Mouse (Mus musculus) forebrain, embryonic 16.5 days (tissue): ENCODE results near the gene Mucl3. TPM values are rescaled to one million over a fixed set of nuclear protein-coding genes. Genes with fewer than 3 reads are reported as not detected.
A peak's percentile ranks its signal among the peaks of the same experiment; 100 is the strongest.

Experiments used
- ATAC-seq: fragments of 200-750 bp; cut with Nextera tagmentation; 2 replicates; pipeline ENCODE4 v1.8.0; 2017; ENCODE audit warnings: mild to moderate bottlenecking, moderate library complexity
- H3K27ac ChIP-seq: fragments of 300-500 bp; sonication (generic); 2 replicates; pipeline ENCODE4 v1.5.1; 2014; ENCODE audit warnings: low read length, control low read depth
- H3K27me3 ChIP-seq: fragments of 300-500 bp; sonication (generic); replicated peaks from 2 replicates; pipeline ENCODE4 v1.6.1; 2014; ENCODE audit warnings: low read length; ENCODE audit not compliant: control insufficient read depth, insufficient read depth
- H3K36me3 ChIP-seq: fragments of 300-500 bp; sonication (generic); 2 replicates; pipeline ENCODE4 v1.6.1; 2014; ENCODE audit not compliant: control insufficient read depth, insufficient read depth
- H3K4me1 ChIP-seq: fragments of 300-500 bp; sonication (generic); replicated peaks from 2 replicates; pipeline ENCODE4 v1.6.1; 2014; ENCODE audit warnings: low read length; ENCODE audit not compliant: control insufficient read depth, insufficient read depth
- H3K4me2 ChIP-seq: fragments of 300-500 bp; sonication (generic); 2 replicates; pipeline ENCODE4 v1.6.1; 2014; ENCODE audit warnings: mild to moderate bottlenecking, low read length, control low read depth
- H3K4me3 ChIP-seq: fragments of 300-500 bp; sonication (generic); replicated peaks from 2 replicates; pipeline ENCODE4 v1.5.1; 2014; ENCODE audit warnings: mild to moderate bottlenecking, low read length, control low read depth
- H3K9ac ChIP-seq: fragments of 300-500 bp; sonication (generic); replicated peaks from 2 replicates; pipeline ENCODE4 v1.6.1; 2014; ENCODE audit warnings: low read depth, low read length, control low read depth
- H3K9me3 ChIP-seq: fragments of 300-500 bp; sonication (generic); 2 replicates; pipeline ENCODE4 v1.6.1; 2016; ENCODE audit warnings: low read length; ENCODE audit not compliant: control insufficient read depth
- WGBS: fragments of 180-500 bp; shearing (Covaris S2); extraction: QIAGEN DNeasy Blood & Tissue Kit; methylation state at CpG from one replicate; pipeline ENCODE4 v1.1.7; 2014; 5-methylcytosine and 5-hydroxymethylcytosine counted together
- polyA plus RNA-seq: library from polyadenylated mRNA; unstranded; fragments of >200 nt; fragmentation: Nextera tagmentation; extraction: Ambion mirVana; gene quantifications from 2 replicates; pipeline ENCODE4 v1.2.1, GENCODE M21; 2015

Gene Mucl3
- polyA plus RNA-seq, 1 experiment from 2014 or later = 0.08 TPM

DNA sequence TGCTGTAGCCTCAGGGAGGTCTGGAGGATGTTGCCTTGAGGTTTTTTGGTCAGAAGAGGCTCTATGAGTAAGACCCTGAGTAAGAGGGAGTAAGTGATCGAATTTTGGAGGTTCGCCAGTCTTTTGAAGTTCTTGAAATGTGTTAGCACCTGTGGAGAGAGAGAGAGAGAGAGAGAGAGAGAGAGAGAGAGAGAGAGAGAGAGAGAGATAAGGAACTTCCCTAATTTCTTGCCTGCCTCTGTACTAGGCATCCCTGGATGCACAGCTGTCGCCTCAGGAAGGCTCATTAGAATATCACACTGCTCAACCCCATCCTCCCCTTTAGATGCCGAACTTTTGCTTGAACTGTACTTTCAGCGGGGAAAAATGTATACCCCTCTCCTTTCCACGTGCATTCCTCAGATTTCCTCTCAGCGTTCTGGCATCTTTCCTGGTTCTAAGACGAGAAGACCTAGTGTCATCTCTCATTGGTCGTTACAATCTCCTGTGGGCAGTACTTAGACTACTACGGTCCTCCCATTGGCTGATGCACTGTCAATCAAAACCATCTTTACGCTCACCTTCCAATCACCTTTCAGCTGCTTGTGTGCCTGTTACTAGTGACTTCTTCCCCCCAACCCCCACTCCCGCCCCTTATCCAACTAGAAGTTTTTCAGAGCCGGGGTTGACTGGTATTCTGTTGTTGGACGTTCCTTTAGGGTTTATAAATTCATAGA, 4.9 kb downstream of the Mucl3 start:
- Histone ChIP-seq H3K9ac (no peak overlapping the region), H3K4me1 (no peaks in the 10 kb centered on the region), H3K4me2 (0 out of 2 replicates have a peak overlapping the region, but pooled peaks have one; percentile 21), H3K27ac (no peak overlapping the region), H3K36me3 (no peaks in the 10 kb centered on the region), H3K27me3 (0 out of 2 replicates have a peak, but pooled peaks cover 4% of the 10 kb centered on the region), H3K4me3 (no peak overlapping the region), H3K9me3 (no peaks in the 10 kb centered on the region)
- WGBS = 32% methylated on average over 14 of the region's 14 CpGs
- peak; percentile 71 for ATAC-seq

DNA sequence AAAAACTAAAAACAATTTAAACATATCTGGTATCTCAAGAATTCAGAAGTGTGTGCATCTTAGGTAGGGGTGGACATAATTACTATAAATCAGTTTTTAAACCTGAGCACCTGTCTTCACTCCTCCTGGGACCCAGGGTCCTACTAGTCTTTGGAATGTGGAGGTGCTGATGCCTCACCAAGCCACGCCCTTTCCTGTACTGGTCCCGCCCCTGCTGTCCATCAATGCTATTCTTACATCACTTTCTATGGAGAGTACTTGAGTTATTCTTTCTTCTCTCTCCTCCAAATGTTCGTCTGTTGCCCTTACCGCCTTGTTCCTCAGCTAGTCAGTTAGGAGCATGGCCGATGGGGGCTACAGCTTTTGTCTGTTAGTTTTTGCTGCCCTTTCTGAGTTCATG, 7.1 kb downstream of the Mucl3 start:
- Histone ChIP-seq H3K4me1 (no peaks in the 10 kb centered on the region), H3K4me2 (no peak overlapping the region), H3K36me3 (no peaks in the 10 kb centered on the region), H3K9ac (no peak overlapping the region), H3K4me3 (no peak overlapping the region), H3K27me3 (0 out of 2 replicates have a peak, but pooled peaks cover 4% of the 10 kb centered on the region), H3K27ac (no peak overlapping the region), H3K9me3 (no peaks in the 10 kb centered on the region)
- 29% methylated on average over 5 of the region's 5 CpGs for whole genome bisulfite sequencing
- ATAC-seq = 0 out of 2 replicates have a peak, but pooled peaks have one; percentile 25

DNA sequence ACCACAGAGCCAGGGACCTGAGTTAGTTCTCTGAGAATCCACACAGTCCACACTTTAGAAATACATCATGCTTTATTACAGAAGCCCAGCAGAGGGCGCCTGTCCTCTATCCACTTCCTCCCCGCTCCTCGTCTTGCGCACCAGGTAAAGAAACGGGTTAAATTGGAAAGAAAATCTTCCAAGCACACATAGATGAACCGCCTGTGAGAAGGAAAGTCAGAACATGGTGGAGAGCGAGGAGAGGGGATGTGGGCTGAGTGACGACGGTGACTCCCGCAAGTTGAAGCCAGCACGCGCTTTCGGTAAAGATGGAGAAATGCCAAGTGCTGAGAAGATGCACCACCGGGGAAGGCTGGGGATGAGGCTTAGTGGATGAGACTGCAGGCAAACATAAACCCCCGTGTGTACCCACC, 7.8 kb downstream of the Mucl3 start:
- WGBS = 0% methylated on average over 15 of the region's 15 CpGs
- Histone ChIP-seq H3K27me3 (0 out of 2 replicates have a peak, but pooled peaks cover 4% of the 10 kb centered on the region), H3K9me3 (no peaks in the 10 kb centered on the region), H3K27ac (no peak overlapping the region; the same call in 1 of the 2 replicates), H3K4me1 (no peaks in the 10 kb centered on the region), H3K36me3 (no peaks in the 10 kb centered on the region), H3K4me2 (peak overlapping the region; percentile 84), H3K4me3 (peak overlapping the region; percentile 52), H3K9ac (peak overlapping the region; percentile 39)
- peak; percentile 84 for ATAC-seq

GRCm38 (mm10) chr17:35635202-35635601, 8.3 kb downstream of the Mucl3 start:
- Histone ChIP-seq H3K9me3 (no peaks in the 10 kb centered on the region), H3K36me3 (no peaks in the 10 kb centered on the region), H3K27me3 (0 out of 2 replicates have a peak, but pooled peaks cover 4% of the 10 kb centered on the region), H3K27ac (no peak overlapping the region), H3K9ac (no peak overlapping the region), H3K4me3 (no peak overlapping the region), H3K4me2 (no peak overlapping the region), H3K4me1 (no peaks in the 10 kb centered on the region)
- 73% methylated on average over 3 of the region's 3 CpGs for WGBS
- peak; percentile 24; the same call in 1 of the 2 replicates for ATAC-seq

GRCm38 (mm10) chr17:35633992-35634391, 9.5 kb downstream of the Mucl3 start:
- no peak overlapping the region for H3K4me3 ChIP-seq
- no peaks in the 10 kb centered on the region for H3K36me3 ChIP-seq
- H3K4me1 ChIP-seq = no peaks in the 10 kb centered on the region
- H3K4me2 ChIP-seq = no peak overlapping the region
- H3K27me3 ChIP-seq = 0 out of 2 replicates have a peak, but pooled peaks cover 4% of the 10 kb centered on the region
- no peaks in the 10 kb centered on the region for H3K9me3 ChIP-seq
- WGBS = 23% methylated on average over 1 of the region's 1 CpGs
- H3K9ac ChIP-seq = 0 out of 2 replicates have a peak overlapping the region, but pooled peaks have one; percentile 2
- no peak overlapping the region for H3K27ac ChIP-seq
- no peak for ATAC-seq

DNA sequence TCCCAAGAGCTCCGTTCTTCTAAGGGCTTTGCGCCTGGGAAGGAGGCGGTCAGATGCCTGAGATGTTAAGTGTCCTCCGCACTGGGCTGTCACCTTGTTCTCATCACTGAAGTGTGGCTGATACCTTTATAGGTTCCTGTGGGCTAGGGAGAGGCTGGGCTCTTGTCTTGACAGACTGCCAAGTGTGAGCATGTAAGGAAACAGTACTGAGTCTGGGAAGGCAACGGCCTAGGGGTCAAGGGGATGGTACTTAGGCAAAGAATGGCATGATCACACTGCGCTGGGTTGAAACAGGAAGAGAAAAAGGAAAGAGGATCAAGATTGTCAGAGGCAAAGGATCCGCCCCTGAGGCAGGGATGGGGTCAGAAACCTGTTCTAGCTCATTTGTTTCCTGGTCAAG, 17.0 kb downstream of the Mucl3 start, which contains the start of gene Gm9573:
Gm9573 (minus strand) TSS at position 101 of the 400 bp plus-strand sequence.
- 92% methylated on average over 7 of the region's 7 CpGs for WGBS
- no peak within 1 kb of the TSS for H3K4me2 ChIP-seq
- no peak within 1 kb of the TSS for H3K27ac ChIP-seq
- H3K4me1 ChIP-seq = no peaks in the 10 kb centered on the region
- no peaks in the 10 kb centered on the region for H3K36me3 ChIP-seq
- H3K9ac ChIP-seq = no peak within 1 kb of the TSS
- H3K27me3 ChIP-seq = no peaks in the 10 kb centered on the region
- no peak within 1 kb of the TSS for H3K4me3 ChIP-seq
- H3K9me3 ChIP-seq = no peaks in the 10 kb centered on the region
- no peak for ATAC-seq

DNA sequence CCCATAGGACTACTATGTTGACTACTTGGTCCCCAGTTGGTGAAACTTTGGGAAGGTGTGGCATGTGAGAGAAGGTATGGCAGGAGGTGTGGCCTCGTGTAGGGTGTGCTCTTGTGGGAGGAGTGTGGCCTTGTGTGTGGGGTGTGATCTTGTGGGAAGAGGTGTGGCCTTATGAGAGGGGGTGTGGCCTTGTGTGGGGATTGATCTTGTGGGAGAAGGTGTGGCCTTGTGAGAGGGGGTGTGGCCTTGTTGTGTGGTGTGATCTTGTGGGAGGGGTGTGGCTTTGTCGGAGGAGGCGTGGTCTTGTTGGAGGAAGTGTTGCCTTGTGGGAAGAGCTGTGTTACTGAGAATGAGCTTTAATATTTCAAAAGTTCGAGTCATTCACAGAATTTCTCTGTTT, 26.4 kb downstream of the Mucl3 start:
- WGBS = 83% methylated on average over 4 of the region's 4 CpGs
- ATAC-seq = no peak
- H3K4me2 ChIP-seq = no peak overlapping the region
- H3K4me1 ChIP-seq = no peaks in the 10 kb centered on the region
- no peak overlapping the region for H3K9ac ChIP-seq
- no peaks in the 10 kb centered on the region for H3K9me3 ChIP-seq
- H3K27me3 ChIP-seq = no peaks in the 10 kb centered on the region
- H3K36me3 ChIP-seq = no peaks in the 10 kb centered on the region
- H3K4me3 ChIP-seq = no peak overlapping the region
- H3K27ac ChIP-seq = no peak overlapping the region

DNA sequence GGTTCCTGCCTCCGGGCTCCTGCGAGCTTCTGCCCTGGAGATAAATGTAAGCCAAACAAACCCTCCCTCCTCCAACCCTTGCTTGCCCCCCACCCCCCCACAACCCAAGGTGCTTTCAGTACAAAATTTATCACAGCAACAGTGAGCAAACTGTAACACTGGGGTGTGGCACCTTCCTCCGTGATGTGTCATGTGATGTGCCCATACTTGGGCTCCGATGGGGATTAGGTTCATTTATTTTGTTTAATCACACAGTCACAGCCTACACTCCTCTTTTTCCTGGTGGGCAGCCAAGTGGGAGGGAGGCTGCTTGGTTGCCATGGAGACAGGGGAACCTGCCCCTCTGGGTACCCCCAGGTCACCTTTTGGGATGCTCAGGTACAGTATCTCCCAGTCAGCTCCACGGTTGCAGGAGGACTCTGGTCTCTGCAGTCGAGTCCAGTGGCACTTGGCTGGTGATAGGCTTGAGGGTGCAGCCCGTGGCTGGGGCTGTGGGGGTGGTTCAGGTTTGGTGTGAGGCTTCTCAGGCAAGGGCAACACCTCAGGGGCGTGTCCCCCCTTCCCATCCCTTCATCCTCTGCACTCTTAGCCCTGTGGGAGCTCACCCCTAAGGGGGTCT, 41.6 kb downstream of the Mucl3 start:
- WGBS = 51% methylated on average over 8 of the region's 8 CpGs
- H3K9ac ChIP-seq = no peak overlapping the region

GRCm38 (mm10) chr17:35601249-35601648, 42.2 kb downstream of the Mucl3 start, which contains the start of gene Sfta2:
TSS of gene Sfta2 (plus strand) at chr17:35601549.
- ATAC-seq = no peak
- no peaks in the 10 kb centered on the region for H3K27me3 ChIP-seq
- no peak within 1 kb of the TSS for H3K4me3 ChIP-seq
- 61% methylated on average over 2 of the region's 2 CpGs for WGBS
- H3K9ac ChIP-seq = no peak within 1 kb of the TSS
- H3K27ac ChIP-seq = no peak within 1 kb of the TSS
- H3K9me3 ChIP-seq = no peaks in the 10 kb centered on the region
- no peak within 1 kb of the TSS for H3K4me2 ChIP-seq
- H3K36me3 ChIP-seq = no peaks in the 10 kb centered on the region
- H3K4me1 ChIP-seq = no peaks in the 10 kb centered on the region

More for the DNA sequence above, 41.6 kb downstream of the Mucl3 start:
- H3K27me3 ChIP-seq = no peaks in the 10 kb centered on the region
- H3K27ac ChIP-seq = no peak overlapping the region
- H3K36me3 ChIP-seq = no peaks in the 10 kb centered on the region
- ATAC-seq = no peak
- no peak overlapping the region for H3K4me3 ChIP-seq
- H3K4me2 ChIP-seq = no peak overlapping the region
- H3K9me3 ChIP-seq = no peaks in the 10 kb centered on the region
- H3K4me1 ChIP-seq = no peaks in the 10 kb centered on the region
